Mouse (Mus musculus) 416B (cell line): ENCODE results near the gene Zdhhc19.
A peak's percentile ranks its signal among the peaks of the same experiment; 100 is the strongest.

Experiments used
- DNase-seq: peaks from one replicate; pipeline ENCODE4 v3.0.0; 2011; ENCODE audit warnings: low read depth

The Zdhhc19 gene

GRCm38 (mm10) chr16:32609401-32609779 is 113.3 kb downstream of the Zdhhc19 start:
- DNase-seq = peak; percentile 66

- peak; percentile 29 for DNase-seq
These were observed 114.6 kb downstream of the Zdhhc19 start for GRCm38 (mm10) chr16:32610460-32611255.
